Mouse (Mus musculus): ENCODE data around the gene Slc26a1. TPM values are rescaled to one million over a fixed set of nuclear protein-coding genes. Genes with fewer than 3 reads are reported as not detected.
"Not testable (repeated sequence)": the region's sequence is repeated elsewhere in the genome, so short reads cannot be mapped to it uniquely, and the experiment has no call there.

Slc26a1 gene
- total RNA-seq, 2 experiments from 2014 or later = not detected

- no peak for DNase-seq
Observed at GRCm38 (mm10) chr5:108655891-108656650, 19.3 kb downstream of the Slc26a1 start.

GRCm38 (mm10) chr5:108655381-108655780 is 20.0 kb downstream of the Slc26a1 start:
- DNase-seq = no peak

DNA sequence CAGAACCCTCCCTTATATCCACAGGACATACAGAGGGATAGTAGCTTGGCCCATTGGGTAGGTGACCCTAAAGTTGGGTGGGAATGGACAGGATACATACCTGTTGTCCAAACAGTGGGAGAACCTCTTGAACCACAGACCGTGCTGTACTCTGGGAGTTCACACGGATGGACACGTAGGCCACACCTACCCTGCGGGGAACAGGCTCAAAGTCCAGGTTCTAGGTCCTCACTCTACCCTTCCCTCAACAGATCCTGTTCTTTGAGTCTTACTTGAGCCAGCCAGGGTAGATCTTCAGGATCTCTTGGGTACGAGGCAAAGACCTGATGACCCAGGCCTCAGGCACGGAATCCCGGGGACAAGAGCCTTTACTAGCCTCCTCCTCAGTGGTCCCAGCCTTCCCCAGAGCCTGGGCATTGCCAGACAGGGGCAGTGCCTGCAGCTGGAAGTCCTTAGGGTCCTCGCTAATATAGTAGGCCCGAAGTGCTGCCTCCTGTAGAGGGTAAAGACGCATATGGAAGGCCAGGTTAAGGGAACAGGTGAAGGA is 20.9 kb downstream of the Slc26a1 start:
- no peak for DNase-seq

DNA sequence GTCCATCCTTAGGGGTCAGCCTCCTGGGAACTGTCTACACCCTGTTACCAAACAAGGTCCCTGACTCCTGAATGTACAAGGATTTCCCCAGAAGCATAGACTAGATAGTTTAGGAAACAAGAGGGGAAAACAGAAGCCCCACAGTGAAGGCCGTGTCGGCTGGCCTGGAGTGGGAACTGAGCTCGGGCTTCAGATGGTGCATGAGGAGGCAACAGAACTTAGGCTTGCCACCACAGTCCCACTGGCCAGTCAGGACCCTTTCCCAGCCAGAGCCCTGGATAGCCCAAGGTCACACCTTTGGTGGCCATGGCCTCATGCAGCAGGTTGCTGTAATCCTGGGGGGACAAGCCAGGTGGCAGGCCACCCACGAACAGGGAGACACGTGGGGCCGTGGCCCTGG is 22.0 kb downstream of the Slc26a1 start:
- no peak for DNase-seq

GRCm38 (mm10) chr5:108651823-108652222 is 23.5 kb downstream of the Slc26a1 start:
- DNase-seq = peak; percentile 48 to 64

DNA sequence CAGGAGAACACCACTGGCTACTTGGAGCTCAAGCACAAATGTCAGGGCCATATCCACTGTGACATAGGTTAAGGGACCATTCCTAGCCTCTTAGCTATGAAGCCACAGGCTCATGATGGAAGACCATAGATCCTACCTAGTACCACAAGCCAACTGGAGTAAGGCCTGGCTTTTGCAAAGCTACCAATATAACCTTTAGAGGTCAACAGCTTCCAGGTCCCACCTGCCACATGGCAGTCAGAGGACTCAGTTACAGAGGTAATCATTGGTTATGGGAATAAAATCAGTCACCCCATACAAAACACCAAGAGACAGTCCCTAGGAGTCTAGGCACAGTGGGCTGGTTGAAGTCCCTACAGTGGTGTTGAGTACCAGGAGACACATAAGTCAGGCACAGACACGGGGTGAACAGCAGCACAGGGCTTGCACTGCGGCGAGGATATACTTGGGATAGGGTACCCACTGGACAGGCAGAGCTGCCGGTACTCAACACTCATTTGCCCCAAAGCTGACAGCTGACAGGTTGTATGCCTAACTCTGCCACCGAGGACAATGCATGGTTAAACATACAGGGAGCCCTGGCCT is 24.1 kb downstream of the Slc26a1 start:
- DNase-seq = no peak

DNA sequence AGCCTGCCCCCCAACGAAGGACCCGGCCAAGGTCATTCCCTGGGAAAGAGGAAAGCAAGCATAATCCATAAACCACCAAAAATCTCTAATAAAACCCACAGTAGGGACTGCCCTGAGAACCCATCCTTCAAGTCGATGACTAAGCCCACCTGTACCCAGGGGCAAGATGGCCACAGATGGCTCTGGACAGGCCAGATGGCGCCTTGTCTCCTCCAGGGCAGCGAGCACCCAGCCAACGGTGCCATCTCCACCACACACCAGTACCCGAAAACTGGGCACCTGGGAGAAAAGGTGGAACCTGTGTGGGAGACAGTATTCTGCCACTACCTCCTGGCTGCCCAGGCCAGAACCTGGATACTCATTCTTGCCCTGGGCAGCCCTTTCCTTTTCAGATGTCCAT is 25.0 kb downstream of the Slc26a1 start:
- DNase-seq = no peak

GRCm38 (mm10) chr5:108648937-108649576 is 26.3 kb downstream of the Slc26a1 start:
- DNase-seq = no peak

DNA sequence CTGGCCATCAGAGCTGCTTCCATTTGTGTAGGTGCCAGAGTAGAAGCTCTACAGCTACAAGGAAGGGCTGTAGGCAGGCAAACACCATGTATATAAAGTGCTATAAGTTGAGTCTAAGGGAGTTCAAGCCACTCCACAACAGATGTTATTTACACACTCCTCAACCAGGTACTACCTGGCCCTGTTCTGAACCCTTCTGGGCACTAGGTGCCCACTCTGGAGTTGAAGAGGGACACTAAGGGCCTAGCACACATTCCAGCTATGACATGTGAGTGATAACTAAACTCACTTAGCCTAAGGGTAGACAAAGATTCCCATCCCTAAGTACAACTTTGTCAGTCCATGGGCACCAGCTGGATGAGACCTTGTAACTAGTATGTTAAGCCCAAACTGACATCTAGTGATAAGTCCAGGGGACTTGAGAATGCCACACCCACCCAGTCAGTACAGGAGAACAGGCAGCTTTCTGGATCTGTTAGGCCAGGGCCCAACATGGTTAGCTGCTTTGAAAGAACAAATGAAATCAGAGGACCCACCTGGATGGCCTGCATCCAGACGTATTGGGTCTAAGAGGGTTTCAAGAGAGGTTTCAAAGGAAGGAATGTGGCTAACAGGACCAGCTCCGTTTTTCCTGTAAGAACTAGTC is 27.4 kb downstream of the Slc26a1 start:
- DNase-seq = no peak

DNA sequence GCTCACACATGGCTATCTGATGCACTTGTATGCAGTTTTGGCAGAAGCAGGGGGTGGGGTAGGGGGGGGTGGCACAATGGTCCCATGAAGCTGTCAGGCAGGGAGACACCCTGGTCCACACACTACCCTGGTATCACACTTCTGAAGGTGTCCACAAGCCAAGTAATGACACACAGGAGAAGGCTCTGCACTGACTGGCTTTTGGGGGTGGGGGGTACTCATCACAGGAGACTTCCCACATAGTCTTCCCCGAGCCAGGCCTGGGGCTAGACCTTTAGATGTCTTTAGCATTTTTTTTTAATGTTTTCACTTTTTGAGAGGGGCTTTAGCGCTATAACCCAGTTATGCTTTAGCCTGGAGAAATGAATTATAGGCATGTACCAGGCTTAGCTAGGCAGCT is 28.1 kb downstream of the Slc26a1 start:
- DNase-seq = no peak

DNA sequence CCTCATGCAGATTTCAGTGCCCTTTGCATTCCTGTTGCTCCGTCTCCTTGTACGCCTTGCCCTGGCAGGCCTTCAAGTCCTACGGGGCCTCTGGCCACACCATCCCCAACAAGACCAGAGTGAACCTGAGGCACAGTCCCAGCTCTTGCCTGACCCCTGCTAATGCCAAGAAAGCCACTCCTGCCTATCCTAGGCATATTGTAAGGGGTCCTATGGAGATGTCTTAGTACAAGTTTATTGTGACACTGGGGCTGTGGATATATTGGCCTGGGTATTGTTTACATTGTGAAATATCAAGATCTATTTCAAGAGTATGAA is 29.1 kb downstream of the Slc26a1 start:
- DNase-seq = no peak

GRCm38 (mm10) chr5:108645651-108646342 is 29.6 kb downstream of the Slc26a1 start:
- DNase-seq = no peak

GRCm38 (mm10) chr5:108643674-108644073 is 31.7 kb downstream of the Slc26a1 start:
- DNase-seq = no peak

GRCm38 (mm10) chr5:108636172-108636571 is 39.2 kb downstream of the Slc26a1 start:
- DNase-seq = no peak

- not testable (repeated sequence) for DNase-seq
Observed at GRCm38 (mm10) chr5:108634088-108634487, 41.3 kb downstream of the Slc26a1 start.

DNA sequence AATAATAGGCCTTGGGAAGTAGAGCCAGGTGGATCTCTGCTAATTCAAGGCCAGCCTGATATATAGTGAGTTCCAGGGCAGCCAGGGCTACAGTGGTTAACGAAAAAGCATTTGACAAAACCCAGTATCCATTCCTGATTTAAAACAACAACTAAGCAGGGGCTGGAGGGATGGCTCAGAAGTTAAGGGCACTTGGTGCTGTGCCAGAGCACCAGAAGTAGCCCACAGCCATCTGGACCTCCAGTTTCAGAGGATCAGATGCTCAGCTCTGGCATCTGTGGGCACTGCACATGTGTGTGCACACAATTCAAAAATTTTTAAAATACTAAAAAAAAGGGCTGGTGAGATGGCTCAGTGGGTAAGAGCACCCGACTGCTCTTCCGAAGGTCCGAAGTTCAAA is 41.7 kb downstream of the Slc26a1 start:
- DNase-seq = no peak

DNA sequence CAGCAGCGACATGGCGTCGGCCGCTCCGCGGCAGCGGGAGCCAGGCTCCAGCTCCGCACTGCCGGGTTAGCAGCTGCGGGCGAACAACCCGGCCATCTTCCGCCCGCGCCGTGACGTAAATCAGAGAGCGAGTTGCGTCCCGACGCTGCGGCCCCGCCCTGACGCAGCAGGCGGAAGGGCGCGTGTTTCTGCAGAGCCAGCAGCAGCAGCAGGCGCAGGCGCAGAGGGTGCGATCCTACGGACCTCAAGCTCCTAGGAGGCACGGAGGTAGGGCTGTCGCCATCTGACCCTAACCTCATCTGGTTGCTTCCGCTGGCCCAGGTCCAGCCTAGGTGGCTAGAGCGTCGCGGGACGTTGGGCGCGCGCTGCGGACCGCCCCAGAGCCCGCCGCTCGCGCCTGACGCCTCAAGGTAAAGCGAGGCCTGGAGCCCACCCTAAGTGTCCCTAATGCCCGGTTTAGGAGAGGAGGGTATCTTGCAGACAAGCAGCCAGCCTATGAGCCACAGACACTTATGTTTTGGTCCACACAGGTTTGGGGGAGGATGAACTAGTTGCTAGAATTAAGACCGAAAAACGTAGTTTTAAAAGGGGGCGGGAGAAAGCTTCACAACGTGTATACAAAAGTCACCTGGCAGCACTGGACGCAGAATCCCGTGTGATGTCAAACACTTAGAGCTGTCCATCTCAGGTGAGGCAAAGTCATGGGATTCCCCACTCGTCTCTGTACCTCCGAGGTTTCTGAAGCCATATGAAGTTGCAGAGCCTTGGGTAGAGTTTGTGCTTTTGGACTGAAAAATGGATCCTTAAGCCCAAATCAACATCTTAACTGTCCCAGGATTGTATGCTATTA is 45.5 kb downstream of the Slc26a1 start, which contains the start of the genes Gak and Tmem175:
Gene Gak, minus strand, starts transcription at position 122 of the 850 bp plus-strand sequence.
Gene Tmem175, plus strand, starts transcription at position 137 of the 850 bp plus-strand sequence.
- DNase-seq = peak; percentile 93 to 95

GRCm38 (mm10) chr5:108628891-108629633 is 46.3 kb downstream of the Slc26a1 start:
- no peak for DNase-seq

DNA sequence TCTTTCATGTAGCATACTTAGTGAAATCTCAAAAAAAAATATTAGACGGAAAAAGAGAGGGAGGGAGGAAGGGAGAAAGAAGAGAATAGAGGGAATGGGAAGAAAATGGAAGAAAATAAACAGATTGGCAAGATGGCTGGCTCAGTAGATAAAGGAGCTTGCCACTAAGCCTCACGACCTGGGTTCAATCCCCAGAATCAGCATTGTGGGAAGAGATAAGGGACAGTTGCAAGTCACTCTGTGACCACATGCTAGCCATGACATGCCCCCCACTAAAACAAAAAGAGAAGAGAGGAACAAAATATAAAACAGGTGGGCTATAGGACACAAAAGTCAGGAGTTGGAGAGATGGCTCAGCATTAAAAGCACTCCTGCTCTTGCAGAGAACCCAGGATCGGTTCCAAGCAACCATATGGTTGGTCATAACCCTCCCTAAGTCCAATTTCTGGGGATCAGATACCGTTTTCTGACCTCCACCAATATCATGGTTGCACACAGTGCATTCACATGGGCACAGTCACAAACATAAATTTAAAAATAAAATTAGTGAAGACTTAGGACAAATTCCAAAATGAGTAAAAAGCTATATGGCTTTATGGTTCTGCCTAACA is 49.2 kb downstream of the Slc26a1 start:
- DNase-seq = no peak

GRCm38 (mm10) chr5:108621870-108622269 is 53.5 kb downstream of the Slc26a1 start:
- DNase-seq = peak; percentile 32 to 40
